Mouse (Mus musculus): Measurements from ENCODE around the gene Rai2.
"Not testable (repeated sequence)": the region's sequence is repeated elsewhere in the genome, so short reads cannot be mapped to it uniquely, and the experiment has no call there.

Gene Rai2

DNA sequence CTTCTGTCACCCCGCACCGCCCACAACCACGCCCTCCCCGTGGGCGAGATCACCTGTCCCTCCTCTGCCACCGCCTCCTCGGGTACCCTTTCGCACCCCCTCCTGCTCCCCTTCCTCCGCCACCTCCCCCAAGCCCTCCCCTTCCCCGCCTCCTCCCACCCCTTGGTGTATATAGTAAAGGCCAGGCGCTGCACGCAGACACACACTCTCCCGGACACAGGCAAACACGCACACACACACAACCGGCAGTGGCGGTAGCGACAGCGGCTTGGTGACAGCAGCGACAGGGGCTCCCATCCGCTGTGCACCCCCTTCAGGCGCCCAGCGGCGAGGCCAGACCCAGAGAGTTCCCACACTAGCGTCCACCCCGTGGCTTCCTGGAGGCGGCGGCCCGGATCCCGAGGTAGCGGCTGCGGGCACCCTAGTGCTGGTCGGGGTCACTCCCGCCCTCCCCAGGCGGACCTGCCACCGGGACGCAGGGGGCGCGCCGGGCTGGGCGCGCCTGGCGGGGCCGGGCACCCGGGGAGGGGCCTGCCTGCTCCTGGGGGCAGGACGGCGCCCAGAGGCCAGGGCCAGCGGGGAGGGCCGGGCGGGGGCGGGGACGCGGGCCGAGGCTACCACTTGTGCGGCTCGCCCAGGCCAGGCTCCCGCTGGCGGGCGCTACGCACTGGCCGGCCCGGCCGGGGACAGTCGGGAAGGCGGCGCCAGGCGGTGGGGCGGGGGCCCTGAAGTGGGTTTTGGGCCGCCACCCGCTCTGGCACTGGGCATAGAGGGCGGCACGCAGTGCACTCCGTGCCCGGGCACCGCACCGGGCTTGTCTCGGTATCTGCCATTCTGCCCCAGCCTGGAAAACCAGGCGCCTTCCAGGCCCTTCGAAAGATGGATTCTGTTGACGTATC lies at the start of gene Rai2:
Gene Rai2, plus strand, starts transcription at position 205 of the 899 bp plus-strand sequence.
- peak; percentile 73 for DNase-seq (ENCODE audit: inconsistent ontology term)

DNA sequence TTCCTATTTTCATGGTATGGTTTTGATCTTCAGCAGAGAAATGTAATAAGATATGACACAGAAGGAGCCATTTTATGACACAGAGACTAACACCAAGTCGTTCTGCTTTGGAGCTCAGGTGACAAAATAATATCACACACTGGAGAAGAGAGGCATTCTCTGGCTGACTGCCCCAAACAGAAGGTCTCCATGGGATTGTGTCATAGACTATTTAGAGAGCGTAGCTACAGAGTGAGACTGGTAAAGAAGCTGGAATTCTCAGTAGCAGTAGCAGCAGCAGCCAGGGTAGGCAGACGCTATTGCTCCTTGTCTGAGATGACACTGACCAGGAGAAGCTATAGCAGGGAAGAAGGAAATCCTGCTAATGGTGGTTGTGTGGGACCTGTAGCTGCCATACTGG lies 27.5 kb upstream of the Rai2 start:
- no peak for DNase-seq (ENCODE audit: inconsistent ontology term)

DNA sequence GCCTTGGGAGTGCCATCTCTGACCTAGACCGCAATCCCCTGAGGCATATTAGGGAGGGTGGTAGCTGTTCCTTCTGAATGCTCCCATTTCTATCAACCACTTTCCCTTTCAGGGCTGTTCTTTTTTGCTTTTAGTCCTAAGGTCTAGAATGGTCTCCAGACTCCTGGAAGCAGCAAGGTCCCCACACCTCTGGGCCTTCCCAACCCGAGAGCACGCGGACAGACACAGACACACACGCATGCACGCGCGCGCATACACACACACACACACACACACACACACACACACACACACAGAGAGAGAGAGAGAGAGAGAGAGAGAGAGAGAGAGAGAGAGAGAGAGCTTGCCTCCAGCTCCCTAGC lies 385 bp upstream of the Rai2 start:
- DNase-seq (ENCODE audit: inconsistent ontology term), result peak; percentile 6

DNA sequence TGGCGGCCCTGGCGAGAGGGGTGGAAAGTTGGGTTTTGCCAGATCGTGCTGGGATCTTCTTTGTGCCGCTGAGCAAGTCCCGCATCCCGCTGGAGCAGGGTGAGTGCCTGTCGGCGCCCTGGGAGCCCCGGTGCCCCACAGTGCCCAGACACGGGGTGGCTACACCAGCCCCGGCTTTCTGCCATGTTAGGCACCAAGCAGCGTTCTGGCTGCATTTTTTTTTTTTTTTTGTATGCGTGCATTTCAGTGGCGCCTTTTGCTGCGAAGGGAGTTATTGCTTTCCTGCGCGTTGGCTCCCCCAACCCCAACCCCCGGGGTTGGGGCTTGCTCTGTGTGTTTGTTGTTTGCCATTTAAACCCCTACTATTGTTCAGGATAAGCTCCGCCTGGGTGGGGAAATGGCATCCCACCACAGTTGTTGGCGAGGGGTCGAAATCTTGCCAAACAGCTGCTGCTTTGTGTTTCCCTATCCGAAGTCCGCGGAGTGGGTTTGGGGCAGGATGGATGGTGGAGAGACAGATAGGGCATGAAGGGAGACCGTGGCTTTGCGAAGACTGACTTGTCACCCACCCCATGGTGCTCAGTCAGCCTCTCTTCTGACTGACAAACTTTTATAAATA lies 1.0 kb downstream of the Rai2 start:
- peak; percentile 16 for DNase-seq (ENCODE audit: inconsistent ontology term)

DNA sequence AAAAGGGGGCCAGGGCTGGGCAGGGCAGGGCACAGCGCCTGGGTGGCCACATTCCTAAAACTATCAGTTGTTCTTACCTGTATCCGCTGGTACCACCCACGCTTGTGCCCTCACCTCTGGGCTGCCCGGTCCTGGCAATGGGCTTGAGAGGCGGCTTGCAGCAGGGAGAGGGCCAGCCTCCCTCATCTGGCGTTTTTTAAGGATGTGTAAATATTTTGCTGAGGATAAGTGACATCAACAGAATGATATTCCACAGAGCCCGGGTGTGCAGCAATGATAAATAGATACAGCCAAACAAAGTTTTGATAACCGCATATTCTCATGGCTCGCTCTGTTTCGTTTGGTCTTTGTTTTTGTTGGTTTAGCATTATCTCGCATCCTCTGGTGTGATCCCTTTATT lies 1.7 kb downstream of the Rai2 start:
- DNase-seq (ENCODE audit: inconsistent ontology term), result no peak

DNA sequence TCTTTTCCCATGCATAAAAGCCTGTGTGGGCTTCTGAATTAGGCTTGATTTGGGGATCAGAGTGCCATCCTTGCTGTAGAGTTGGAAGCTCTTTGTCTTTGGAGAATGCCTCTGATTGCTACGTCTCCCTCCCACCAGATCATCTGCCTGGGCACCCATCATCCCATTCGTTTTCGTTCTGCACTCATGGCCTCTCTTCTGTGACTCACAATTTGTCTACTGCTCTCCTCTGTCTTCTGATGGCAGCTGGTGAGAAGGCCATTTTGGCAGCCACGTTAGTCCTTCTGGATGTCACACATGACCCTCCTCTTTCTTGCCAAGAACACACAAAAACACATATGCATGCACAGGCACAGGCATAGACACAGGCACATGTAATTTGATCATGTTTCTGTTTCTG lies 4.2 kb downstream of the Rai2 start:
- DNase-seq (ENCODE audit: inconsistent ontology term), result no peak

DNA sequence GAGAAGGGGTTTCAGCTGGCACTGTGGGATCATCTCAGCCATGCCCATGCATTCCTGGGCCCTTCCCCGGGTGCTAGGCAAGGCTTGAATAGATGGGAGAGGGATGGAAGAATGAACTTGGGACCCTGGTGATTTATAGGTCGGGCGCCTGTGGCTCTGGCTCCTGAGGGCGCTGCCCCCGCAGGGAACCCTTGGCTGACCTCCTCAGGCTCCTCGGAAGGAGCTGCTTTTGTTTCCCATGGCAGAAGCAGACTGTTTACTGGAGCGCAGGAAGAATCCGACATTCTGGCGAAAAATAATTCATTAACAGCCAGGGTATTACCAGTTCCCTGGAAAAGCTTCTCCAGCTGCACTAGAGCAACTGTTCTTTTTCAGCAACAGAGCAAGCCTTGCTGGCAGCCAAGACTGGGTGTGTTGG lies 6.5 kb downstream of the Rai2 start:
- DNase-seq (ENCODE audit: inconsistent ontology term), result peak; percentile 57

DNA sequence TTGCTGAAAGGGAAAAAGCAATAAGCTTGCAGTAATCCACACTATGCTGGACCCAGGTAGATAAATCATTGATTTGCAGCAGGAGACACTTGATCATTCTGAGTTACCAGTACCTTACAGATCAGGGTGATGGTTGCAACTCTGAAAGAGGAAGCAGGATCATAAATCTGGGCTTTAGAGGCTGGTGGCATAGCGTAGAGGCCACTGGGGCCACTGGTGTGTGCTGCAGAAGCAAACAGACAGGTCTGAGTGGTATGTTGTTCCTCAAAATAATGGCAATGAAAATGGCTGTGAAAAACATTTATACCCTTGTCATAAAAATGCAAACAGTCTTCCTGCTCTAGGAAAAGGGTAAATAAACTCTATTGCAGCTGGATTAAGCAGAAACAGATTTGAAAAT lies 9.4 kb downstream of the Rai2 start:
- DNase-seq (ENCODE audit: inconsistent ontology term), result no peak

DNA sequence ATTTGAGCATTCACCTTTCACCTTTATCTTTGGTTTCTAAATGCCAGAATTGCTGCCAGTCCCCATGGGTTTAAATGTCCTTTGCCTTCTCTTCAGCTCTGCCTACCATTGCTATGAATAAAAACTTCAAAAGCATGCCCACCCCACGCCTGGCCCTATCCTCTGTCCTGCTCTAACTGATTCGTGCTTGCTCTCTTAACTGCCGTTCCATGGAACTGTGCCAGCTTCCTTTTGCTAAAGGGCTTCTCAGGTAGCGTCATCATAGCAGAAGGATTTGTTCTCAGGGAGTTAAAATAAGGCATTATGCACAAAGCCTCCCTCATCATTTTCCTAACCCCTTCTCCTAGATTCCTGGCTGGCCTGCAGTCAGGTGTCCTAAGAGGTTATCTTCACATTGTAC lies 11.6 kb downstream of the Rai2 start:
- DNase-seq (ENCODE audit: inconsistent ontology term), result no peak

DNA sequence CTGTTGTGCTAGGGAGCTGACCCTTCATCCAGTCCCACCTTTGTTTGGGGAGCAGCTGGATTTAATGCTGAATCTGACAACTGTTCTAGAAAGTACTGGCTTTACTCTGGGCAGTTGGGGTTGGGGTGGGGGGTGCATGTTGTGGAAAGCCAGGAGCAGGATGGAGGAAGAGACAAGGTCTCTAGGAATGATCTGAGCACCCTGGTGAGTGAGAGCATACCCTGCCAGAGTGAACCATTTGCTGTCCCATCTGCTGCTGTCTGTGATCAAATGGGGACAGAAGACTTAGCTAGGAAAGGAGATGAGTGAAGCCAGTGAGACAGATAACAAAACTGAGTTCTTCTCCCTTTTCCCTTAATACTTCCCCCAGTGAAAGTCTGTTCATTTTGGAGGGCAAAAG lies 13.2 kb downstream of the Rai2 start:
- DNase-seq (ENCODE audit: inconsistent ontology term), result no peak

DNA sequence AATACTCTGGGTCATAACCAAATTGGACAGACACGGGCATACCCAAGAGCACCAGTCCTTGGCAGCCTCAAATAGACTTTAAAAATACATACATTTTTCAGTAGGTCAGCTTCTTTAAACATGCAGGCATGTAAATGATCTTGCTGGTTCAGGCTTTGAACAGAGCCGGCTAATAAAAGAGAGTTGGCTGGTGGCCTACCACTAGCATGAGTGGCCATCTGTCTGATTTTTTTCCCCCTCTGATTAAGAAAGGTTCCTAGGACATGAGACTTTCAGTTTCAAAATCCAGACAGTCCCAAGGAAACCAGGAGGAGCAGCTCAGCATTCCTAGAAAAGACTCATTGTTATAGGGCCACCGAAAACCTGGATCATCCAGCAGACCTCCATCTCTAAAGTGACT lies 15.0 kb downstream of the Rai2 start:
- no peak for DNase-seq (ENCODE audit: inconsistent ontology term)

DNA sequence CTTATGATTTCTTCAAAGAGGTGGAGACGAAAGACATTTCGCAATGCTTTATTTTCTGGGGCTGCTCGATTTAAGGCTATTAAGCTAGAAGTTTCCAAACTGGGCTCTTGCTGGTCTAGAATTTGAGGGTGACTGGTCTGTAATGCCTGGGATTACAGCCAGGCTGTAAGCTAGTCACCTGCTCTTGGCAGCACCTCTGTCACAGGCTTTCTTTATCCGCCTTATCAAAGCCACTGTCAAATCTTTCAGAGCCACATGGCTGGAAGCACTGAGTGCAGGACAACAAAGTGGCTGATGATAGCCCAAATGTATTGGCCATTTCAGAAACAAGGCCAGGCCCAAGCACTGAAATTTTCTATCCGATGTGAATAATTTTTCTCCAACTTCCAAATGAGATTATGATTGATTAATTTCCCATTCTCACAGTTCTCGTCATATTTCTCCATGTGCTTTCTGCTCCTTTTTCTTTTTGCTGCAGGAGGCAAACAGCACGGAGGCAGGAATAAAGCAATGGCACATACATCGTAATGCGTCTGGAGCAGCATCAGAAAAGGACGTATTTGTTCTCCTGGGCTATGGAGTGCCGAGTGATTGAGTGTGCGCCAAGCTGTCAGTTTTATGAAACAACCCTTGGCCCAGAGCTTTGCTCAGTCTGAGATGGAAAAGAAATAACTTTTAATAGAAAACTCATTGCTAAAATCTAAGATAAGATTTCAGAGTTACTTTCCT lies 16.9 kb downstream of the Rai2 start:
- DNase-seq (ENCODE audit: inconsistent ontology term), result no peak

DNA sequence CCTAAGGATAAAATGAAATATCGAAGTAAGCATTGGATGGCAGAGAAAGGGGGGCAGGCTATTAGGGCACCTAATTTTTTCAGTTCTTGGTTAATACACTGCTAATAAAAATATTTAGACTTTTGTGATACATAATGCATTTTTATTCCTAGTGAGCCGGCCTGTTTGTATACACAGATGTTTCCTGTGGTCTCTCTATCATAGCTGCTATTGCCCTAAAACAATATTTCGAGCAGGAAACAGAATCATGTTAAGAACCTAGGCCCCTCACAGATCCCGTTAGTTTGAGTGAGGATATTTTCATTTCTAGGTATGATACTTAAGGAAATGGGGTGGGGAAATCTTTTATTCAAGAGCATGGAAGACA lies 17.4 kb downstream of the Rai2 start:
- no peak for DNase-seq (ENCODE audit: inconsistent ontology term)

DNA sequence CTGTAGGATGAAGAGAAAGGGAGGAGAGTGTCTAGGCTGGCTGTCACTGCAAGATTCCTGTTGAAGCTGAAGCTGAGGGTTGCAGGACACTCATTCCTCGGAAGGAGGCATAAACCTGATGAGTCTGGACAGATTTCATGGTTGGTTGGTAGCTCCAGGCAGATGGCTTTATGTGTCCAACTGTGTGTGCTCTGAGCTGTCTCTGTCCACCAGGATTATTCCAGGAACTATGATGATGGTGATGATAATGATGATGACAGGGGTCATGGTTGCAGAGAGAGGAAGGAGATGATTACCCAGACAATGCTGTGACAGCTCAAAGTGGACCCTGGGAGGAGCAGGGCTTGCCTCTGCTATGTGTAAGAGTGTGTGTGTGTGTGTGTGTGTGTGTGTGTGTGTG lies 22.5 kb downstream of the Rai2 start:
- no peak for DNase-seq (ENCODE audit: inconsistent ontology term)

DNA sequence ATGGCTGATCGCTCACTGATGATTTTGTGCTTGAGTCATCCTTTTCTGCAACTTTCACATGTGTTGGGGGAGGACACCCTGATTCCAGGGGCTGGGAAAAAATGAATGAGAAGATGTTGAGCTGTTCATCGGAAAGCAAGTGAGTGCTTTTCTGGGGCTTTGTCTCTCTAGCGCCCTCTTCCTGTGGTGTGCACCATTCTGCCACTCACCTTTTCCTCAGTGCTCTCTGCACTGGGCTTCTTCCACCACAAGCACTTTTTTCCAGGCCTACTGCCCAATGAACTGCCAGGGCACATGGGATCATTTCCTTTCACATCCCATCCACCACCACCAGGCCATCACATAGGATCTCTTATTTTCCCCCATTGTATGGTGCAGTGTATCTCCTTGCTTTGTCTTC lies 26.2 kb downstream of the Rai2 start:
- no peak for DNase-seq (ENCODE audit: inconsistent ontology term)

DNA sequence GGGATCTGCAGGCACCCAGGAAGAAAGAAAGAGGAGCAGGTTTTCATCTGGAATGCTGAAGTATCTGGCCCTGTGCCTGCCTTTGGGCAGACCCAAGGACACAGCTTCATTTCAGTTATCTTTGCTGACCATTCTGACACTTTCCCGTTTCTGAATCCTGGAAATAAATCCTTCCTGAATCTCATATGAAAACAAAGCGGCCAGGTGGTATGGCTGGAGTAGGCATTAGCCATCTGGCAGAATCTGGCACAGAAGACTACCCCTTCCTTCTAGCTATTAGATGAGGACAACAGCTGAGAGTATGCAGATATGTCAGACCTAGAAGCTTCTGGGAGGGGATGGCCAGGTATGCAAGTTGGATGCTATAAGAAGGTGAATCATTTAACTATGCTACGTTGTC lies 28.4 kb downstream of the Rai2 start:
- DNase-seq (ENCODE audit: inconsistent ontology term), result no peak

DNA sequence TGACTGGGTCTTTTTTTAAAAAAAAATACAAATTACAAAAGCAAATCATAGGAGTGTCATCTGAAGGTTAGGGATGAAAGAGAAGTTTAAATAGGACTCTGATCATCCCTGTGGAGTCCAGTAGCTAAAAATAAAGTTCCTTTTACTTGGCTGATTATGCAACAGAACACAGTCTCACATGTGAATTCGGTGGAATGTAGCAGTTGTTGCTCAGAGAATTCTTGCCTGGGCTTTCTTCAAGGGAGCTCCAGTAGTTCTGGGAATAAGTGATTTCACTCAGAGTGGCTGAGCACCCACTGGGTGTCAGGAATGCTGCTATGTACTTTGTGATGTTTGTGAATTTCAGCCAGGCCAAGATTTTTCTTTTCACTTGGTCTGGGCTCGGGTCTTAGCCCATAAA lies 30.5 kb downstream of the Rai2 start:
- DNase-seq (ENCODE audit: inconsistent ontology term), result peak; percentile 16

DNA sequence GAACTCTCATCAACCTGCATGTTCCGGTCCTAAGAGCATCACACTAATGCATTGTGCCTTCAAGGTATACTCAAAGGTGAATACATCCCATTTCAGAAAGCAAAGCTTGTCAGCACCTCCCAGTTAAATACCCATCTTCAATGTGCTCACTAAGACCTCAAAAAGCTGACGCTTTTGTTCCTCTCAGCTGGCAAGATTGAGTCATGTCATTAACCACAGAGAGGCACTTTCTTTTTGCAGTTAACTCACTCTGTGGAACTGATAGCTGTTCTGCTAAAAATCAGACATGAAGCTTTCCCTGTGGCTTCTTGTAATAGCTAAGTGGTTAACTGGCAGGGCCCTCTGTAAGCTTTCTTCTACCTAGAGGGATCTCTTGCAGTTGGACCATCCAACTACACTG lies 36.6 kb downstream of the Rai2 start:
- peak; percentile 67 for DNase-seq (ENCODE audit: inconsistent ontology term)

DNA sequence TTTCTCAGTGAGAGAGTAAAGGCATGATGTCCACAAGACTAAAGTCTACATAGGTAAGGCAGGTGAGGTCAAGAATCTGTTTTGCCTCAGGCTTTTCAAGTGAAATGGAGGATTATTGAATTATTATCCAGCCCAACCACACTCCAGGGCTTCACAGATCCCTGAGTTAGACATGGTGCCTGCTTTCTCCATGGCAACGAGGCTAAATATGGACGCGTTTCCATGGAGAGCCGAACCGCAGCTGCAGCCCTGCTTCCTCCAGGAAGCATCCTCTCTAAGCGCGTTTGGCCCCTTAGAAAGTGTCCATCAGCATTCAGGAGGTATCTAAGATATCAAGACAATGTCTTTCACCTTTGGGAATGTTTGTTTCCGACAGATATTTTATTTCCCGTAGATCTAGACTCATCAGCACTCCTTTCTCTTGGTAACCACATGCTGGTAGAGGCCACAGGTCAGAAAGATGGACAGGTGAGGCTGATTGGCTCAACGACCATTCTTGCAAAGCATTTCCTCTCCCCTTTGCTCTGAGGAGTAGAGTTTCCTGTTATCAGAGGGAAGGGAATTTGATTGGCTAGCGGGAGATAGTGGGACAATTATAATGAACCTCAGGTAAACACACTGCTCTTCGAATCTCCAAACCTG lies 59.6 kb downstream of the Rai2 start:
- no peak for DNase-seq (ENCODE audit: inconsistent ontology term)

DNA sequence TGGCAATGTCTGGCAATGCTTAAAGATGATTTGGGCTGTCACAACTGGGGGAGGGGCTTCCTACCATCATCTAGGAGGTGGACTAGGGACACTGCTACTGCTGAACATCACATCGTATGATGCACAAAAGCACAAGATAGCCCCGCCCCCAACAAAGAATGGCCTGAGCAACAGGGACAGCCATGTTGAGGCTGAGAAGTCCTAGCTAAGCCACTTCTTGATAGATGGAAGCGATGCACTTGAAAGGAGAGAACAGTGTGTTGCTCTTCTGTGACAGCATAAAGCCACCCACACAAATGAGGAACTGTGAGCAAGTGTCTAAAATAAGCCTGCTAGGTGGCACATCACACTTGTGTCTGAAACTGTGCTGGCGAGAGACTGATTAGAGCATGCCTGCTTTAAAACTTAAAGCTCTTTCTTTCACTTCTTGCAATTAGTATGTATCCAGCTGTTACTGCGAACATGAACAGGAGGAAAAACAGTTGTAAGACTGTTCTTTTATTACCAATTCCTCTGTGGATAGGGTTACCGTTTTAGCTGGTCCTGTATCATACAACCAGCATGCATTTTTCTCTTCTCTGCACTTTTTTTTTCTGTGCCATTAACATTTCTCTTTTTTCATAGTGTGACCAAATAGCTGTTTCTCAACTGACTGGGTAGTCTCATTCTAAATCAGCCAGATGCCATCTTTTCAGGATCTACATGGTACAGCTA lies 63.6 kb downstream of the Rai2 start:
- no peak for DNase-seq (ENCODE audit: inconsistent ontology term)

DNA sequence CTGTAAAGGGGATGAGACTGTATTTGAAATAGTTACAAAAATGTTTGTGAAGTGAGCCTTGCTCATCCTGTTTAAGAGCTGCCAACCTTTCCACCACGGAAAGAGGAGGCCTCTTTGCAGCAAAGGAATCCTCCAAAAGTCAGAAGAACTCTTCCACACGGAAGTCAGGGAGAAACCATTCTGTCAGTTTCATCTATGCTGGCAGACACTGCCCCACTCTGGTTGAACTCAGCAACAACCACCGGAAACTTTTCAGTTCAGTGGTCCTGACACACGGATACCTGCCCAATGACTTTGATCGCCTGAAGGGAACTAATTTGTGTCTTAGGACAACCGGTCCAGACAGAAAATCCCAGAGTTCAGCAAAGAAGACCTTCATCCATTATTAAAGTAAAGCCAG lies 73.3 kb downstream of the Rai2 start:
- DNase-seq (ENCODE audit: inconsistent ontology term), result peak; percentile 10

DNA sequence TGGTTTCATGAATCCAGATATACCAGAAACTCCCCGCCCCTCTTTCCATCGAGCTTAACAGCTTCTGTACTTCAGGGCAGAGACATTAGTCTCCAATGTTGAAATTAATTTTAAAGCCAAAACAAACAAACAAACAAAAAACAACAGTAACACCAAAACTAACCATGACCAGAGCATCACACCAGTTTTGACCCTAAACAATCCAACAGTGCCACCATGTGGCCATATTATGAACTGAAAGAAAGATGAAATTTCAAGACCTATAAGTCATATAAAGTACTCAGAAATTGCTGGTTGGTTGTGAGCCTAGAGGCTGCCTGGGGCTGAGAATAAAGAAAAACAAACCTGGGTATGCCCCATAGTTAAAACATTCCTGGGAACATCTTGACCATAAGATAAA lies 109.3 kb downstream of the Rai2 start:
- not testable (repeated sequence) for DNase-seq (ENCODE audit: inconsistent ontology term)

Measured in Muller cell, postnatal 12 days (primary cell).